Mouse (Mus musculus) liver, embryonic 14.5 days (tissue): ENCODE measurements around the gene Ptk7. TPM values are rescaled to one million over a fixed set of nuclear protein-coding genes. Genes with fewer than 3 reads are reported as not detected.

Experiments
- ATAC-seq: fragments of 200-750 bp; cut with Nextera tagmentation; 2 replicates; pipeline ENCODE4 v1.8.0; 2017; ENCODE audit warnings: moderate number of reproducible peaks, mild to moderate bottlenecking, moderate library complexity; ENCODE audit not compliant: insufficient read depth
- DNase-seq, 3 experiments: peaks; one replicate each; pipeline ENCODE4 v3.0.0-alpha.2; 2012 to 2013; ENCODE audit warnings: low read depth in 3 of 3, low spot score in 3 of 3
- H3K27ac ChIP-seq: fragments of 300-500 bp; sonication (generic); 2 replicates; pipeline ENCODE4 v1.5.1; 2014; ENCODE audit warnings: moderate library complexity, mild to moderate bottlenecking, control low read depth, inconsistent platforms
- H3K27me3 ChIP-seq: fragments of 300-500 bp; sonication (generic); 2 replicates; pipeline ENCODE4 v1.6.1; 2014; ENCODE audit warnings: mild to moderate bottlenecking, low read length, moderate library complexity; ENCODE audit not compliant: control insufficient read depth, insufficient read depth
- H3K36me3 ChIP-seq: fragments of 300-500 bp; sonication (generic); replicated peaks from 2 replicates; pipeline ENCODE4 v1.6.1; 2014; ENCODE audit warnings: low read depth; ENCODE audit not compliant: control insufficient read depth, insufficient read depth
- H3K4me1 ChIP-seq, 2 experiments: fragments of 200-500 bp in 1 of 2; fragments of 300-500 bp in 1 of 2; sonication (generic) in 1 of 2; replicated peaks; 2 replicates each; pipeline ENCODE4 v1.6.1; 2012 to 2014; ENCODE audit warnings: antibody characterized with exemption in 1 of 2, inconsistent platforms in 1 of 2, low read length in 1 of 2; ENCODE audit not compliant: control insufficient read depth in 2 of 2, insufficient read depth in 2 of 2
- H3K4me2 ChIP-seq: fragments of 300-500 bp; sonication (generic); 2 replicates; pipeline ENCODE4 v1.6.1; 2014; ENCODE audit warnings: low read depth, mild to moderate bottlenecking, control low read depth, moderate library complexity
- H3K4me3 ChIP-seq, 2 experiments: fragments of 200-500 bp in 1 of 2; fragments of 300-500 bp in 1 of 2; sonication (generic) in 1 of 2; 2 replicates each; pipeline ENCODE4 v1.5.1; 2012 to 2014; ENCODE audit warnings: low read depth in 2 of 2, low read length in 2 of 2, mild to moderate bottlenecking in 2 of 2, control low read depth in 1 of 2, inconsistent platforms in 1 of 2, moderate library complexity in 1 of 2; ENCODE audit not compliant: insufficient read depth in 1 of 2
- H3K9ac ChIP-seq: fragments of 300-500 bp; sonication (generic); replicated peaks from 2 replicates; pipeline ENCODE4 v1.6.1; 2014; ENCODE audit warnings: mild to moderate bottlenecking, control low read depth, moderate library complexity
- H3K9me3 ChIP-seq: fragments of 300-500 bp; sonication (generic); 2 replicates; pipeline ENCODE4 v1.6.1; 2016; ENCODE audit warnings: low read length, mixed read lengths; ENCODE audit not compliant: control insufficient read depth
- CTCF ChIP-seq: IDR thresholded peaks from 2 replicates; pipeline ENCODE4 v1.5.1; 2016; ENCODE audit warnings: antibody characterized with exemption, low read depth, control low read depth
- EP300 ChIP-seq: IDR thresholded peaks from 2 replicates; pipeline ENCODE4 v1.6.1; 2016; ENCODE audit warnings: antibody characterized with exemption, low read depth
- WGBS: fragments of 180-500 bp; shearing (Covaris S2); extraction: QIAGEN DNeasy Blood & Tissue Kit; methylation state at CpG from one replicate; pipeline ENCODE4 v1.1.7; 2014; ENCODE audit not compliant: insufficient replicate concordance; 5-methylcytosine and 5-hydroxymethylcytosine counted together
- polyA plus RNA-seq, 2 experiments: library from polyadenylated mRNA; depleted of rRNA in 1 of 2; stranded (reverse) in 1 of 2; unstranded in 1 of 2; fragments of >200 nt; fragmentation: Nextera tagmentation in 1 of 2; extraction: Ambion mirVana in 1 of 2; gene quantifications; 2 replicates each; pipeline versions ENCODE4 v1.2.1 to v1.2.3; 2012 to 2014

The Ptk7 gene
- polyA plus RNA-seq, 2 experiments = 3.0 to 3.6 TPM

GRCm38 (mm10) chr17:46588173-46588572 lies 41.1 kb downstream of the Ptk7 start:
- no peak for TF ChIP-seq EP300
- TF ChIP-seq CTCF = no peak
- Histone ChIP-seq H3K27ac (no peak overlapping the region), H3K4me1 (peaks cover 0 to 5% of the 10 kb centered on the region in 2 experiments; a peak in 2 of 4 replicates), H3K4me3 (no peak overlapping the region), H3K4me2 (no peak overlapping the region), H3K9ac (no peak overlapping the region), H3K9me3 (no peaks in the 10 kb centered on the region), H3K36me3 (no peaks in the 10 kb centered on the region), H3K27me3 (no peaks in the 10 kb centered on the region)
- no peak for ATAC-seq
- peak in 1 of 3 experiments; percentile 29 for DNase-seq
- 24% methylated on average over 9 of the region's 9 CpGs for WGBS

- no peaks in the 10 kb centered on the region for H3K9me3 ChIP-seq
- no peak overlapping the region for H3K27ac ChIP-seq
- H3K4me1 ChIP-seq = peaks cover 0 to 5% of the 10 kb centered on the region in 2 experiments; a peak in 2 of 4 replicates
- ATAC-seq = no peak
- WGBS = 58% methylated on average over 8 of the region's 8 CpGs
- no peaks in the 10 kb centered on the region for H3K36me3 ChIP-seq
- H3K4me2 ChIP-seq = no peak overlapping the region
- H3K9ac ChIP-seq = no peak overlapping the region
- no peaks in the 10 kb centered on the region for H3K27me3 ChIP-seq
- no peak for DNase-seq
- no peak overlapping the region for H3K4me3 ChIP-seq
- TF ChIP-seq EP300 (no peak), CTCF (no peak)
Measured at GRCm38 (mm10) chr17:46586327-46586726, 43.0 kb downstream of the Ptk7 start.

GRCm38 (mm10) chr17:46578650-46579049 lies 50.7 kb downstream of the Ptk7 start:
- WGBS = 65% methylated on average over 5 of the region's 5 CpGs
- Histone ChIP-seq H3K4me3 (no peak overlapping the region), H3K4me1 (no peaks in the 10 kb centered on the region), H3K27me3 (no peaks in the 10 kb centered on the region), H3K9me3 (no peaks in the 10 kb centered on the region), H3K4me2 (no peak overlapping the region), H3K9ac (no peak overlapping the region), H3K36me3 (no peaks in the 10 kb centered on the region), H3K27ac (no peak overlapping the region)
- no peak for DNase-seq
- TF ChIP-seq EP300 = no peak
- no peak; the same call in 1 of the 2 replicates for TF ChIP-seq CTCF
- ATAC-seq = no peak

GRCm38 (mm10) chr17:46576070-46576469 lies 53.2 kb downstream of the Ptk7 start:
- Histone ChIP-seq H3K27ac (no peak overlapping the region), H3K4me3 (no peak overlapping the region), H3K4me2 (no peak overlapping the region), H3K9me3 (no peaks in the 10 kb centered on the region), H3K27me3 (no peaks in the 10 kb centered on the region), H3K36me3 (no peaks in the 10 kb centered on the region), H3K9ac (no peak overlapping the region), H3K4me1 (no peaks in the 10 kb centered on the region)
- TF ChIP-seq EP300 (no peak), CTCF (peak; percentile 74)
- ATAC-seq = no peak
- WGBS = 65% methylated on average over 13 of the region's 13 CpGs
- no peak for DNase-seq

- TF ChIP-seq CTCF = no peak
- no peak for TF ChIP-seq EP300
- Histone ChIP-seq H3K4me3 (no peak overlapping the region), H3K9ac (no peak overlapping the region), H3K27me3 (no peaks in the 10 kb centered on the region), H3K4me2 (no peak overlapping the region), H3K4me1 (no peaks in the 10 kb centered on the region), H3K36me3 (no peaks in the 10 kb centered on the region), H3K9me3 (no peaks in the 10 kb centered on the region), H3K27ac (no peak overlapping the region)
- DNase-seq (no peak), ATAC-seq (no peak)
- WGBS = 76% methylated on average over 7 of the region's 7 CpGs
Measured at GRCm38 (mm10) chr17:46574535-46574934, 54.8 kb downstream of the Ptk7 start.
